Mouse (Mus musculus): ENCODE results near the gene Tlr13. TPM values are rescaled to one million over a fixed set of nuclear protein-coding genes. Genes with fewer than 3 reads are reported as not detected.

Tlr13 gene
- polyA plus RNA-seq (2017; shearing (Covaris generic)), result not detected

GRCm38 (mm10) chrX:106142936-106143335, at the start of gene Tlr13:
Gene Tlr13, plus strand, starts transcription at chrX:106143204.

GRCm38 (mm10) chrX:106186713-106187649, 44.0 kb downstream of the Tlr13 start, which contains the start of gene Pgk1:
Gene Pgk1, plus strand, starts transcription at chrX:106187100.

Other genes starting within 250 kb of the Tlr13 start
- 185 TPM for gene Atrx, start 213.8 kb upstream of the Tlr13 start, polyA plus RNA-seq (2017; shearing (Covaris generic))
- gene Magt1, start 131.3 kb upstream of the Tlr13 start, polyA plus RNA-seq (2017; shearing (Covaris generic)), result 30.6 TPM
- gene Cox7b, start 127.5 kb upstream of the Tlr13 start, polyA plus RNA-seq (2017; shearing (Covaris generic)), result 181 TPM
- 13.9 TPM for gene Atp7a, start 115.9 kb upstream of the Tlr13 start, polyA plus RNA-seq (2017; shearing (Covaris generic))
- gene Pgk1, start 43.9 kb downstream of the Tlr13 start, polyA plus RNA-seq (2017; shearing (Covaris generic)), result 136 TPM
- 24.1 TPM for gene Taf9b, start 78.0 kb downstream of the Tlr13 start, polyA plus RNA-seq (2017; shearing (Covaris generic))
- gene Fnd3c2, start 112.2 kb downstream of the Tlr13 start, polyA plus RNA-seq (2017; shearing (Covaris generic)), result not detected